Mouse (Mus musculus) ES-Bruce4 (cell line): ENCODE measurements around the gene Shq1.

Experiments used
- CTCF ChIP-seq: IDR thresholded peaks from one replicate; pipeline ENCODE4 v1.8.1; 2011; ENCODE audit warnings: low read depth, low read length
- EP300 ChIP-seq: IDR thresholded peaks from 2 replicates; pipeline ENCODE4 v1.6.1; 2011; ENCODE audit warnings: low read depth, low read length; ENCODE audit not compliant: insufficient read depth
- POLR2A ChIP-seq: IDR thresholded peaks from one replicate; pipeline ENCODE4 v1.8.1; 2011; ENCODE audit warnings: low read length; ENCODE audit not compliant: insufficient read depth

GRCm38 (mm10) chr6:100686341-100686740 is 15.4 kb upstream of the Shq1 start:
- TF ChIP-seq CTCF (no peak), EP300 (no peak), POLR2A (no peak)
